Mouse (Mus musculus) T-helper 17 cell (primary cell): ENCODE results near the gene Zfy2.

Source experiments
- in situ Hi-C, 2 experiments: fragments of 300-600 bp; cut with MboI, MseI; formaldehyde crosslinking; loops; 1 replicate in 1 of 2; 2 replicates in 1 of 2; pipeline ENCODE4 v1.15.1; 2025; ENCODE audit warnings: high pct_unique_total_duplicates in 2 of 2

The Zfy2 gene

DNA sequence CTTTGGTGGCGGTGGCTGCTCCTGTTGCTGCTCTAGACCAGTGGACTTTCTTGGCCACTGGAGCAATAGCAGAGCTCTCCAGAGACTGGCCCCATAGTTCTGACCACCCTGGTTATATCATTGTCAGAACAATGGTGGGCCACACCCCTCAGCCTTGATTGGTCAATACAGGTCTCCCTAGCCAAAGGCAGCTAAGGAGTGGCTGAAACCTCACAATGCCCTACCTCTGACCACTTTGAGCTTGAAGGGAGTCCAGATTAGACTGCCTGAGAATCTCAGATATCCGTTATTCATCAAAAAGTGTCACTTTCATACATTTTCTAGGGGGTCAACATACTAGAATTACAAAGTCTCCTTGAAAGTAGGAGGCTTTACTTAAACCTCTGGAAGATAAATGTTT is at the start of gene Zfy2:
Gene Zfy2 (minus strand): TSS at position 101 of the 400 bp plus-strand sequence.
- in situ Hi-C loops: no loop called here
